Mouse (Mus musculus) ovary, postnatal 10 days (tissue): ENCODE results near the gene Ifrd1.

Experiments
- DNase-seq: peaks from one replicate; pipeline ENCODE4 v3.0.0; 2022; ENCODE audit warnings: low spot score

Ifrd1 gene

DNA sequence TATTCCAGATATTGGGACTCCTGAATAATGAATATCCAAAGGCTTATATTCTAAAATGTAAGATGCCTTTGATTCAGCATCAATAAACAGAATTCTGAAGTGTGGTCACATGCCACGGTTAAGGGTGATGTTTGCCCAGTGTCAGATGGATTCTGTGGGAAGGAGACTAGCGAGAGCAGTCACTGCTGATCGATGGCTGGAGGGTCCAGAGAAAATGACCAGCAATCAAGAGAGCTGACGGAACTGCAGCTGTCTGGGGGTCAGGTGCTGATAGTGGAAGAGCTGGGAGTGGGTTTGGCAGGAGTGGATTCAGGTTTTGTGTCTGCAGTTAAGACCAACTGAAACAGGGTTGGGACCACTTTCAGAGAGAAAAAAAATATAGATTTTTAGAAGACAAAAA, 5.1 kb downstream of the Ifrd1 start:
- DNase-seq = no peak

DNA sequence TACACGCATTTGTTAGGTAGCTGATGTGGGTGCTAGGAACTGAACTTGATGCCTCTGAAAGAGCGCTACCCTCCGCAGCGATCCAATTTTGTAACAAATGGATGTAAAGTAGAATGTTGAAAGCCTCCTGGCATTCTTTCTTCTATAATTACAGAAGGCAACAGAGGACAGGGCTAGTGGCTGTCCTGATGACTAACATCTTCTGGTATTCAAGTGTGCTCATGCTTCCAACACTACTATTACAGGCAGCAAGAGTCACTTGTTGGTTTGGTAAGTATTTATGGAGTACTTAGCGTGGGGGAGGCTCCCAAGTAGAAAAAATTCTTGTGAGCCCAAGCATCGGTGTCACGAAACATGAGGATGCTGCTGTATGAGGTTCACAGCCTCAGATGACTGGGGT, 9.1 kb downstream of the Ifrd1 start:
- DNase-seq = no peak

DNA sequence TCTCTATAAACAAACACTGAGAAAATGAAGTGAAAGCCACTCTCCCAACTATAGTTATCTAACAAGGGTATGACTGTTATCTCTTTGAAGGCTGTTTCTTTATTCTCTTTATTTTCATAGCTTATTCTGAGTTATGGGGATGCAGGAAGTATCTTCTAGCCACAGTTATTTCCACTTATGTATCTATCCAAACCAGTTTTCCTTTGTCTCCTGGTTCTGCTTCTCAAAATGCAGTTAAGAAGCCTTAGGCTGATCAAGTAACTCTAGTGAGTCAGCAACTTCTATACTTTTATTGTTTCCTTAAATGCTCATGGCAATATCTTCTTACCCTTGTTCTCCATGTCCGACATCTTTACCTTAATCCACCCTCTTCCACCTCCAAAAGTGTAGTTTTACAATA, 16.1 kb downstream of the Ifrd1 start:
- no peak for DNase-seq

DNA sequence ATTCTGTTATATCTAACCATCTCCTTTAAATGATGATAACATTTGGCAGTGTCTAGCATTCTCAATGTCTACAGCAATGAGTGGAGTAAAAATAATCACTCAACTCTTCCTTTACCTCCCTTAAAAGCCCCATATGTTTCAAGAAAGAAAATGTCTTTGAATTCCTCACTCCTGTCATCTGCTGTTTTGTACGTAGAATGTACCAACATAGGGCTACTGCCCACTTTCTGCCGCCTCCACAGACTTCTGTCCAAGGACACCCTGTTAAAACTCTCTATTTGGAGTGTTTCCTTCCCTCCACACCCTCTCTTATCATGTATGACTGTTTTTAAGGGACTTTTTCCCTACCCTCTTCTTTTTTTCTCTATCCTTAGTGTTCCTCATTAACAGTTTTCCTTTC, 16.7 kb downstream of the Ifrd1 start:
- DNase-seq = no peak

DNA sequence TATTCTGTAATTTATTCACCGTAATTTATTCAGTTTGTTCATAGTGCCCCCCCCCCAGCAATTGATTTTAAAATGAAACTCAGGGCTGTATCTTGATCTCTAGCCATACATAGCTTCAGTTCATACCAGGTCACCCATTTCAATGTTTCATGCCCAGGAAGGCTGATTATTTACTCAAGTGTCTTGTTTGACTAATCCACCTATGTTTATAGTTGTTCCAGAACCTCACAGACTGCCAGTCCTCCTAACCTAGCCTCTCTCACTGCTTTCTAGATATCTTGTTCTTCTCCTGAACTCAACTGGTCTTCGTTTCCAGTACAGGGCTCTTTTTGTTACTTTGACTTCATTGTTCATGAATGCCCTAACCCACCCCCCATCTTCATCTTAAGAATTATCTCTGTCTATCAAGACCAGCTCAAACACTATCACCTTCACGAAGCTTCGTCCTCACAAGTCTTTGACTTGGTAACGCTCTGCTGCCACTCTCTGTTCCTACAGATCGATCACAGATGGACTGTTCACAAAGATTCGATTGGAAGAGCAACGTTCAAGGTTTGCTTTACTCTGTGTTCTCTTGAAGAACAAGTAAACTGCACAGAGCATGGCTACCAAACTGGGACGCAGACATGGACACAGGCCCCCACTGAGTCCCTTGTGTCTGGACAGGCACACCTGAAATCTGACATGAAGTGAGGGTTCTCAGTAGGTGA, 24.0 kb downstream of the Ifrd1 start:
- no peak for DNase-seq

DNA sequence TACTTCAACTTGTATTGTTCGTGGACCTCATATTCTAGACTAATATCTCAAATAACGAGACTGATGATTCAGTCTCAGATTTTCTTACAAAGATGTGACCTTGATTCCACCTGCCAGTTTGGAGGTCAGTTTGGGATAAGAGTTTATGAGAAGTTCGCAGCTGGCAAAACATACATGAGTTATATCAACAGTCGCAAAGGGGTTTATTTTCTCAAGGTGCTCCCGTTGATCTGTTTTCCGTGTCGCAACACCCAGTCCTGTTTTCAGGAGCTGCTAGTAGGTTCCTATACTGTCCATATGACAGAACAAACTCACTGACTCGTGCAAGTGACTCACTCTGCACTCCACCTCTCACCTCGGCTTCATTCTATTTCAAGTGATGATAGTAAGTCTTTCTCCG, 24.6 kb downstream of the Ifrd1 start:
- DNase-seq = no peak

DNA sequence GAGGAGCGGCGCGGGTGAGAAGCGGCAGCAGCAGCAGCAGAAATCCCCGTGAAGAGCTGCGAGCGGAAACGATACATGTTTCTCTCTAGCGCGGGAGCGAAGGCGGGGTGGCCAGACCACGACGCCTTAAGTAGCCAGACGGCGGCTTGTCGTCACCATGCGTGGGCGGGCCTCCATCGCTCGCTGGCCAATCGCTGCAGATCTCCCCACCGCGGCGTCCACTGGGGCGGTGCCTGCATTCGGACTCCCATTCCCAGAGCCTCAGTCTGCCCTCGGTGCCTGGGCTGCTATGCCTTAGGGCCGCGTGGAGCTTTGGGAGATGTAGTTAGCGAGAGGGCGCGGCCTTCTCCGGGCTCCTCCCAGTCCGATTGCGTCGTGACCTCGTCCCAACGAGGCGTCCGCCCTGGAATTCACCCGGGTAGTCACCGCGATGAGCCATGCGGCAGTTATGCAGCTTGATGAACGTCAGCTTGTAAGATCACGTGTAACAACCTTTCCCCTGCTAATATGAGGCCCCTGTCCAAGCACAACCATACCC, 25.2 kb downstream of the Ifrd1 start:
- peak; percentile 96 for DNase-seq

DNA sequence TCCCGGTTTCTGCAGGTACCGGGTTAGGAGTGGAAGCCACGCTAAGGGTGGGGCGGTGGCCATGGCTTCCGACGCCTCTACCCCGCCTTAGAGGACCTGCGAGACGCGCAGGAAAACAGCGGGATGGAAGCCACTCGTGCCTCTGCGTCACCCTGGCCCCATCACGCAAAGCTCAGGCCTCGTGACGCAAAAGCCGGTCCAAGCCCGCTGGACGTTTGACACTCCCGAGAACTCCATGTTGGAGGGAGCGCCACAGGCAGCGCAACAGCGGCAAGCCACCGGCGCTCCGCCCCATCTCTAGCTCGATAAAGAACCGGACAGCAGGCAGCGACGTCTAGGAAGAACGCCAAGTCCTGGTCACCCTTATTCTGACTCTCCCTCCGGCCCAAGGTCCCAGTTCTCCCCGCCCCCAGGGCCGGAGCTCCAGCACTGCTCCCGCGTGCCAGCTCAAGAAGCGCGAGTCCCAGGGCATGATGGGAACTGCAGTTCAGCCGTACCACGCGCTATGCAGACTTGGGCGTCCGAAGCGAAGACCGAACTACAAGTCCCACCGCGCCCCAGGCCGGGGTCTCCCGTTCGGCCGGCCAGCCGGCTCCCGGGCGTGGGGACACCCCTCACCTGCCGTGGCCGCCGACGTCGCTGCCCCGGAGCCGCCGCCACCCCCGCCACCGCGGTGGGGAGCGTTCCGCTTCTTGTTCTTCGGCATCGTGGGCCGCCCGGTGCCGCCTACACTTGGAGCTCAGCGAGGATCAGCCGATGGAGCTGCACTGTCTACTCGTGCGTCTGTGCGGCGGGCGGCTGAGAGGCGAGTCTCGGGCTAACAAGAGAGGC, 25.8 kb downstream of the Ifrd1 start:
- peak; percentile 80 for DNase-seq

DNA sequence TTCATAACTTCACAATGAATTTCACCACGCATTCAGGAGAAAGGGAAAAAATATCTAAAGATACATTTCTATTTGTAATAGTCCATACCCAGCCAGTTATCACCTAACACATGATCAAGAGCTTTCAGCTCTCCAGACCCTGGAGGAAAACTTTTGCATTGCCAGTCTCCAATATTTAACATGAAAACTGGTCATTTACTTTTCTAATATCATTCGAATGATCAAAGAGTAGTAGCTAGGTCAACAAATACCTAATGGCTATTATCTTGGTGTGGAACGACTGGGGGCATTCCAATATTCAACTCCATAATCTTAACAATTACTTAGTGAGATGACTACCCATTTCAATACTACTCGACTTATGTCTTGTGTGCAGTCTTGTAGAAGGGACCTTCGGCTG, 26.7 kb downstream of the Ifrd1 start:
- DNase-seq = no peak

DNA sequence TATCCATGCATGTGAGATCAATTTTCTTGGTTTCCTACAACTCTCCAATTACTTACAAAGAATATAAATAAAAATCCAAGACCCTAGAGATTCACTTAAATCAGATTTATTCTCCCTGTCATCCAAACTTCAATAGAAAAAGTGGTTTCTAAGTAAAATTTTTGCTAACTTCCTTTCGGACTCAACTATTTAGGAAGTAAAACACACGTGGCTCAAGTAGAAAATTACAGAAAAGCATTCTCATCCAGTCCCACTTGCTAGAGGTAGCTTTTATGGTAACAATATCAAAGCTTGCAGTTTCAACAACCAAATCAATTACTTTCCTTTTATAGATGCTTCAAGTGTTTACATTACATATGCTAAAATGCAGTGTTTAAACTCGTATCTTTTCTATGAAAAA, 27.4 kb downstream of the Ifrd1 start:
- no peak for DNase-seq

DNA sequence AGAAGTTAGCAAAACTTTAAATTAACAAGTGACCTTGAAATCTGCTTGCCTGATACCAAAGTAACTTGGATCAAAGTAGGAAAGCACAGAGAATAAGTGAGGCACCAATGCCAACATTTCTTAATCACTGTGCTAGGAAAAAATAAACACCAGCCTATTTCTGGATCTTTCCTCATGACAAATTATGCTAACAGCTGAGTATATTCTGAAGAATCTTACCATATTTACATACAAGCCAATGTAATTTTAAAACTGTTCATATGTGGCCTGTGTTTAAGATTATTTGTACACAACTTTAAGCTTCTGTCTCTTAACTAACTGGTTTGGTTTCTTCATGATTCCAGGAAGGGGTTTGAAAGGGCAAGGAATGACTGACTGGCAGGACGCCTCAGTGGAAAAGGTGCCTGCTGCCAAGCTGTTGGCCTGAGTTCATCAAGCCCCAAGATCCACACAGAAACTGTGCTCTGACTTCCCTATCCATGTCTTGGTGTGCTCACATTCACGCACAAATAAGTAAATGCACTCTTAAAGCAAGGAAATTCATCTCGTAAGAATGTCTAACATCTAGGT, 28.2 kb downstream of the Ifrd1 start:
- DNase-seq = no peak

DNA sequence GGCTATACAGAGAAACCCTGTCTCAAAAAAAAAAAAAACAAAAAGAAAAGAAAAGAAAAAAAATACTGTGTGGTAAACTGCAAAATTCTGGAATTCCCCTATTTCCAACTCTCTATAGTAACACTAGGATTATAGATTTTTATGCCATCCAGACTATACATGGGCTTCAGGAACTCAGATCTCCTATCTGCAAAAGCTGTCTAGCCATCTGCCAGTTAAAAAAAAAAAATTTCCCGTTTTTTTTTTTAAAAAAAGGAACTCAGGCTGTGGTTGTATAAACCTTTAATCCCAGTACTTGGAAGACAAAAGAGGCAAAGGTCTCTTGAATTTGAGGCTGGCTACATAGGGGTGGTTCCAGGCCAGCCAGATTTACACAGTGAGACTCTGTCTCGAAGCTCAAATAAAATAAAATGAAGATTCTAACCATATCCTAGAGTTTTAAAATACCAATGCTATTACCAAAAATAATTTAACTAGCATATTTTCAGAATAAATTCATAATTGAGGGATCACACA, 29.8 kb downstream of the Ifrd1 start:
- DNase-seq = no peak

DNA sequence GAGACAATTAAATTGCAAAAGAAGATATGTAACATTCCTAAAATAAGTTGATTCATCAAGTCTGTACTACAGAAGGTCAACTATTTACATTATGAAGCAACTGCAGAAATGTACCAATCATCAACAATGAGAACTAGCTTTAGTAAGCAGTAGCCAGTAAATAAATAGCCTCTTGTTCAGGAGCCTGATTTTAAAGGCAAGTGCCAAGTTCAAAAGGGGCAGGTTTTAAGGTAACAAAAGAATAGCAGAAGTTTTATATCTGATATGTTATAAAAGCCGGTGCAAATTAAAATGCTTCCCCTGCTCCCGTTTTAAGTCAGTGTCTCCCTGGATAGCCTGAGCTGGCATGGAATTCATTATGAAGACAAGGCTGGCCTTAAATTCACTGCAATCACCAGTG, 30.5 kb downstream of the Ifrd1 start:
- no peak for DNase-seq

DNA sequence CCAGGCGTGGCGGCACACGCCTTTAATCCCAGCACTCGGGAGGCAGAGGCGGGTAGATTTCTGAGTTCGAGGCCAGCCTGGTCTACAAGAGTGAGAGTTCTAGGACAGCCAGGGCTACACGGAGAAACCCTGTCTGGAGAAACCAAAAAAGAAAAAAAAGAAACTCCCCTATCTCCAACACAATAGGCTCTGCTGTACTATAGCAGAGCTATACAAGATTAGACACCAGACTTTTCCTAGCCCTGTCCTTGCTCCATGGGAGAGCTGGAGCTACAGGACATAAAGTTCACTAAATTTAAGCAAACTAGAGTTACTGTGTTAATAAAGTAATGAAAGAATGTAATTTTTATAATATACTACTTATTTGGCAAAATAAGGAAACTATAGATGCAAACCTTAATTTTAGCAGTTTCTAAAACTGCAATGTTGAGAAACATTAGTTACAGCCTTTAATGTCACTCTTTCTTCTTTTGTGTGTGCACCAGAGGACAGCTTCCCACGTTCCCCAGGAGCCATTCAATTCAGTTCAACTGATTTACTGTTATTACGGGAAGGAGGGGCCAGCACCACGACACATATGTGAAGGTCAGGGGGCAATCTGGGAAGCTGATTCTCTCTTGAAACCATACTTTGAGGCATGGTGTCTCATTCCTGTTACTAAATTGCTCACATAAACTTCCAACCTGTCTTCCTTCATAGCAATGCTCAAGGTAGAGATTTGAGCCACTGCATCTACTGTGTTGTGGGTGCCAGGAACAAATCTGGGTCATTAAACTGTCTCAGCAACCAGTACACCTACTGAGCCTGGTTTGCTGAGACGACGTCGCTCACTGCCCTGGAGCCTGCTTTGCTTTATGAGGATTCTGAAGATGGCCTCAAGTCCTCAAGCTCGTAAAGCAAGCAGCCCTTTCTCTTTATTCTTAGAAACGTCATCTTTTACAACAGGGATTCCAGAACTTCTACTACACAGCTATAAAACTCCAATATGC, 33.1 kb downstream of the Ifrd1 start:
- no peak for DNase-seq

DNA sequence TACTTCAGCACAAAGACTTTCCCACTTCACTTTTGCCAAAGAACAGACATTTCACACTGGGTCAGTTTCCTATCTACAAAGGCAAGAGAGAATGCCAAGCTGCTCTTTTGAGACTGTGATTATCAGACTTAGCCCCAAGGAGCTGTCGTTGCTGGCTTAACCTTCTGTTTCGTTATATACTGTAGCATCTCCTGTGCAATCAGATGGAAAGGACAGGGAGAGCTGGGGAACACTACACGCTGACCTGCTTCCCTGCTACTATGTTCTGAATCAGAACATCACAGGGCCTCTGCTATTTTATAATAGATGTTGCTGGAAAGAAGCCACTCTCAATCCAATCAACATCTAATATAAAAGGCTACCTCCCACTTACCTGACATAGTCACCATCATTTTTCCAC, 39.3 kb downstream of the Ifrd1 start:
- DNase-seq = no peak

DNA sequence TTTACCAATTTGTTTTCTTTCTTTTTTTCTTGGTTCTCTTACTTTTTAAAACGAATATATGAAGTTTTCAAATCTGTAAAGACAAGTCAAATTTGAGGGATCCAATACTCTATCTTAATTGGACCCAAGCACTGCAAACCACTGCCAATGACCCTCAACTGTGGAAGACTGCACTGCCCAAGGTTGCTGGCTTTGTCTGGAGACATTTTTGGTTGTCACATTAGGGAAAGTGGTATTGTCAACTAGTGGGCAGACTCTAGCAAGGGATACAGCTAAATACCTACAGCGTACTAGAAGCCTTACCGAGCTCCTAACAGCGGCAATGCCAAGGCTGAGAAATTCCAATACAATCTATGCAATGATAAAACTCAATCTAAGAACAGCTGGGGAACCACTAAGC, 40.4 kb downstream of the Ifrd1 start:
- DNase-seq = no peak

DNA sequence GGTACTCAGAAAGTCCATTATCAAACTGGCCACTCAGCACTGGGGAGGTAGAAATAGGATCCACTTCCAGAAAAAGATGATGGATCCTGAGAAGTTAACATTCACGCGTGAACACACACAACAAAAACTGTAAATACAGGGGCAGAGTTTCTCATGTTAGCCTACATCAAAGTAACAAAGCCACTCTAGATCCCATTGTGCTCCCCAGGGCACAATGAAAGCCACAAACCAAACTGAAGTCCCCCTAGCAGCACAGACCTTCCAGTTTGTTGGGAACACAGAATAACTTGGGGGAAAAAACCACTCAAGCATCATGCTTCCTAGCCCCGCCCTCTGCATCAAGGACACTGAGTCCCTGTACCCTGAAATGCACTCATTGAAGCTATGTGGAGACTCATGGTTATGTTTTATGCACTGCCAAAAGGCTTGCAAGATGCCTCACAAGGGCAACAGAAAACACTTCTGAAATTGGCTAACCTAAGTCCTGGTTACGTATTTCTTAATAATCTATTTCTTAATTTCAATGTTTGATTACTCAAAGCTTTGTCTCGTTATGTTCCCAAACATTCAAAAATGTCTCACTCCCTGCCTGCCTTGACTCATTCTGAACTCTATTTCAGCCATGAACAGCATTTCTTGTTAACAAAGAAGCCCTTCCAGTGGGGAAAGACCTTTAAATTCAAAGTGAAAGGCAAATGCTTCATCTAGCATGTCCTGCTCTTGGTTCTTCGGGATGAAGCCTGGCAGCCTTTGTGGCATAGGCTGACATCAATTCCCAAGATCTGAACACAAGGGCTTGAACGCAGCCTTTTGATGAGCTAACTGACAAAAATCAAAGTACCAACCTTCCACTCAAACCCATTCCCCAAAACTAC, 45.9 kb downstream of the Ifrd1 start:
- DNase-seq = no peak

DNA sequence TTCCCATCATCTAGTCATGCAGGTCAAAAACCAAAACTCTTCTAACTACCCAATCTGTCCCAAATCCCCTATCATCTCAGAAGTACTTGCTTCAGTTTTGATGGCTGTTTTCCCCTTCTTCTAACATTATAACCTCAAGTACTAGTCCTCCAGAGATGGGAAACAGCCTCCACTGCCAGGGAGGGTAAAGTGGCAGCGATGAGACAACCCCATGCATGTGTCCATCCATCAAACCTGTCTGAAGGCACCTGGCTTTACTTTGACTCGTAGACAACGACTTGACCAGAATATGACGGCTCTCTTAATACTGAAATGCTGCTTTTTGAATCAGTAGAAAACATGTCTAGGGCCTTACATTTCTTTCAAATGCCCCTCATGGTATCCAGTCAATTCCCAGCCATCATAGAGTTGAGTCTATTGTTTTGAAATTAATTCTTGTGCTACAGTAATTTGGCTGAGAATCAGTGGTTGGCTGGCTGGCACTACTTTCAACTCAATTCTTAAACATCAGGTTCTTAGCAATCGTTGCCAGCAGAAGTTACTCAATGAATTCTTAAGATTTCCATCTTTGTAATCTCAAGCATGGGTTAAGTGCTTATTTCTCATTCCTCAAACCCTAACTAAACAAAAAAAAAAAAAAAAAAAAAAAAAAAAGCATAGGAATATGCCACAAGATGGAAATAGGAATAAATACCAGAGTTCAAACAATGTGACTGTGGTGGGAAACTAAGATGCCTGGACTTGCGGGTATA, 47.6 kb downstream of the Ifrd1 start:
- DNase-seq = no peak

DNA sequence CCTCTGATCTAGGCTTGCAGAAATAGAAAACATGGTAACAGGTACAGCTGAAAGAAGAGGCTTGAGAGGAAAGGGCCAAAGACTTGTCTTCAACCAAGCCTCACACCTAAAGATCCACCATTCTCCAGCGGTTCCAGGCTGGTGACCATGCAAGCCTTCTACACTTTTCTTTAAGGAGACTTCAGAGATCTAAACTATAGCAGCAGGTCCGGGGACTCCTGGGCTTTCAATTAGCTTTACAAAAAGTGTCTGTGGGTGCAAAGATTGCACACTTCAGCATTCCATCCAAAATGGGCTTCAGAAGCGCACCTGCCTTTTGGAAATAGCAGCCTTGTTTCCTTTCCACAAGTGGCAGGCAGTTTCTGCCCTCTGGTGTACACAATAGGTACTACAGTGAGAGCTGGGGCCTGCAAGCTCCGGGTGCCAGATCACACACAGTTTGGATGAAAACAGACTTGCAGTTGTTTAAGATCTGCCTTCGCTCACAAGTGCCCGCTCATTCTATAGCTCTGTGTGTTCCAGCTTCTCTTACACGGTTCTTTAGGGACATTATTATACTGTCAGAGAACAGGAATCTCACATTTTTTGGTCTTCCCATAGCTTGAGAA, 48.4 kb downstream of the Ifrd1 start:
- no peak for DNase-seq
